Mouse (Mus musculus): Measurements from ENCODE around the gene Unc5cl.

The Unc5cl gene

GRCm38 (mm10) chr17:48538328-48538727 lies 83.6 kb downstream of the Unc5cl start:
- in situ Hi-C loops (cut with MboI, MseI), result no loop called here

- in situ Hi-C loops (cut with MboI, MseI), result no loop called here
Observed at GRCm38 (mm10) chr17:48539326-48539725, 84.6 kb downstream of the Unc5cl start.

GRCm38 (mm10) chr17:48542733-48543132 lies 88.0 kb downstream of the Unc5cl start:
- in situ Hi-C loops (cut with MboI, MseI), result no loop called here

- in situ Hi-C loops (cut with MboI, MseI), result no loop called here
Observed at GRCm38 (mm10) chr17:48543301-48543765, 88.6 kb downstream of the Unc5cl start.

GRCm38 (mm10) chr17:48544722-48545121 lies 90.0 kb downstream of the Unc5cl start:
- in situ Hi-C loops (cut with MboI, MseI), result no loop called here

GRCm38 (mm10) chr17:48545223-48545943 lies 90.7 kb downstream of the Unc5cl start:
- in situ Hi-C loops (cut with MboI, MseI), result no loop called here

GRCm38 (mm10) chr17:48546036-48546435 lies 91.3 kb downstream of the Unc5cl start:
- in situ Hi-C loops (cut with MboI, MseI), result no loop called here

- in situ Hi-C loops (cut with MboI, MseI), result no loop called here
Observed at GRCm38 (mm10) chr17:48547668-48548067, 93.0 kb downstream of the Unc5cl start.

GRCm38 (mm10) chr17:48551788-48552531 lies 97.3 kb downstream of the Unc5cl start:
- in situ Hi-C loops (cut with MboI, MseI), result no loop called here

GRCm38 (mm10) chr17:48552532-48552915 lies 97.8 kb downstream of the Unc5cl start:
- in situ Hi-C loops (cut with MboI, MseI), result no loop called here

- in situ Hi-C loops (cut with MboI, MseI), result no loop called here
Observed at GRCm38 (mm10) chr17:48556223-48556962, 101.7 kb downstream of the Unc5cl start.

- in situ Hi-C loops (cut with MboI, MseI), result no loop called here
Observed at GRCm38 (mm10) chr17:48557823-48558715, 103.4 kb downstream of the Unc5cl start.

- in situ Hi-C loops (cut with MboI, MseI), result no loop called here
Observed at GRCm38 (mm10) chr17:48564931-48565330, 110.2 kb downstream of the Unc5cl start.

- in situ Hi-C loops (cut with MboI, MseI), result no loop called here
Observed at GRCm38 (mm10) chr17:48569656-48570055, 115.0 kb downstream of the Unc5cl start.

GRCm38 (mm10) chr17:48581153-48581552 lies 126.5 kb downstream of the Unc5cl start:
- in situ Hi-C loops (cut with MboI, MseI), result no loop called here

GRCm38 (mm10) chr17:48582486-48582990 lies 127.8 kb downstream of the Unc5cl start:
- in situ Hi-C loops (cut with MboI, MseI), result no loop called here

GRCm38 (mm10) chr17:48583401-48583800 lies 128.7 kb downstream of the Unc5cl start:
- in situ Hi-C loops (cut with MboI, MseI), result no loop called here

- in situ Hi-C loops (cut with MboI, MseI), result no loop called here
Observed at GRCm38 (mm10) chr17:48585902-48586359, 131.2 kb downstream of the Unc5cl start.

- in situ Hi-C loops (cut with MboI, MseI), result no loop called here
Observed at GRCm38 (mm10) chr17:48588674-48589073, 134.0 kb downstream of the Unc5cl start.

Data from T-helper 2 cell (primary cell).